Mouse (Mus musculus) T-helper 17 cell (primary cell): Measurements from ENCODE around the gene Mdc1.

Experiments used
- in situ Hi-C, 2 experiments: fragments of 300-600 bp; cut with MboI, MseI; formaldehyde crosslinking; loops; 1 replicate in 1 of 2; 2 replicates in 1 of 2; pipeline ENCODE4 v1.15.1; 2025; ENCODE audit warnings: high pct_unique_total_duplicates in 2 of 2

The Mdc1 gene

DNA sequence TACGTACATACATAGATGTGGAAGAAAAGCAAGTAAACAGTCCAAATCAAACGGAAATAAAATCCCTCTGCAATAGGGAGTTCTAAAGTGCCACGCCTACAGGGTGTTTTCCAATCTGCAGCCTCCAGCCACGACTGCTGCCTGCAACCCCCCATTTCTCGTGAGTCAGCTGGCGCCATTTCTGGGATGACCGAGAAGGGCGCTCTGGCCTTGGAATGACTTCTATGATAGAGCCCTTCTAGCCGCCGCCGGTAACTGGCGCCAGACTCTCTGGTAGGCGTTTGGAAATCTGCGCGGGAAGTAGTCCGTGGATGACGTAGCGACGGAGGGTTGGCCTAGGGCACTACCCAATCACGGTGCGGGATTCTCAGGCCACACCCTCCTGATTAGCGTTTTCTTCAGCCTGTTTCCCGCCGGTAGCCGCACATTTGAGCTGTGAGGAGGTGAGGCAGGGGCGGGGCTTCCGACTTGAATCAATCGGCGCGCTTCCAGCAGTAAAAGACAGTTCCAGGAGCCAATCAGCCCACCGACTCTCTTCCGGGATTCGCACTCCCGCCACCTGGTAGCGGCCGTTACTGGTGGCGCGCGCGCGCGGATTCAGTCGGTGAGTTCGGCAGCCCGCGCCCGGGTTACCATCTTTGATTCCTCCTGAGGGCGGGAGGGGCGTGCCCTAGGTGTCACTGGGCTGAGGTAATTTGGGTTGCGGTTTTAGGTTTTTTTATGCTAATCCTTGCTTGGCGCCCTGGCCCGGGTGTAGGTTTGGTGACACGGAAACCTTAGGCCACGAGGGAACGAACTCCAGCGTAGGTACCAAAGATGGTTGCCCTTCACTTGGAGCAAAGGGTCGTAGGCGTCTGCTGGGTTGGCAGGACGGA lies at the start of gene Mdc1:
TSS of gene Mdc1 (plus strand) at position 440 of the 875 bp plus-strand sequence.
- in situ Hi-C loops, result no loop called here

DNA sequence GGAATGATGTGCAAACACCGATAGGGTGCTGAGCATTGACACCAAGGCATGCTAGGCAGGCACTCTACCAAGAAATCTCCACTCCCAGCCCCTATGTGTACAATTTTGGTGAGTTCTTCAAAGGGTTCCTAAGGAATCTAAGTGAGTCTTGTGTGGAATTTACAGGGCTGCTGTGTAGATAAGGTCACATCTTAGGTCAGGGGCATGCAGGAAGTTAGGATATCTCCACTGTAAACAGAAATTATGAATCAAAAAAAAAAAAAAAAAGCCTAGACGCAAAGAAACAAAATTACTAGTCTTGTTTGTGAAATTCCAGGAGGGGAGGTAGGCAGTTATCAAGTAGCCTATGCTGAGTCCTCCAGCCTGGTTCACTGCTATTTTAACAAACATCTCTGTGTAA lies 48.5 kb upstream of the Mdc1 start:
- in situ Hi-C loops, result no loop called here

DNA sequence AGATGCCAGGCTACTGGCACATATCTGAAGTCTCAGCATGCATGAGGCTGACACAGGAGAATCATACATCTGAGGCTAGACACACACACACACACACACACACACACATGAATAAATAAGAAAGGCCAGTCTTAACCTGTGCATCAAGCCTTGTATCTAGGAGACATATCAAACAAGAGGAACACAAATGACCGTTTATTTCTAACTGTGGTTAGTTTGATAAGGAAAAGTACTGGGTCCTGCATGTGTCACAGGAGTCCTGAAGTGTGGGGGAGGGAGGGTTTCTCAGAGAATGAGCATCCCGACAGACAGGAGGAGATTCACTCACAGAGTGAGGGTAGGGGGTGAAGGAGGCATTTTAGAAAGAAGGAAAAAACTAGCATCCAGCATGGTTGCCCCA lies 46.2 kb upstream of the Mdc1 start:
- in situ Hi-C loops, result no loop called here

DNA sequence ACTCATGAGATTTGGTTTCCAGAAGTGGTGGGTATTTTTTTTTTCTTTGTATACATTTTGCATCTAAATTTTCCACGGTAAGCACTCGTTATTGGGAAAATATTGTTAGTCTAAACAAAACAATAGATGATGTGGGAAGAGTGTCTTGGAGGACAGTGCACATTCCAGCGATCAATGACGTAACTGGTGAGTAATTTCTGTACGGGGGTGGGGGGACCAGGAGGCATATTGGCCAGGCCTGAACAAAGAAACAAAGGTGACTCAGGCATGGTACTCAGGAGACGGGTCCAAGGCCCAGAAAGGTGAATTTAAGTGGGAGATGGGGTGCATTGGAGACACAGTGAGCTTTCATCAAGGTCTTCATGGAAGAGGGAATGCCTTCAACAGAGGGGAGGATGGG lies 45.7 kb upstream of the Mdc1 start:
- in situ Hi-C loops, result no loop called here

DNA sequence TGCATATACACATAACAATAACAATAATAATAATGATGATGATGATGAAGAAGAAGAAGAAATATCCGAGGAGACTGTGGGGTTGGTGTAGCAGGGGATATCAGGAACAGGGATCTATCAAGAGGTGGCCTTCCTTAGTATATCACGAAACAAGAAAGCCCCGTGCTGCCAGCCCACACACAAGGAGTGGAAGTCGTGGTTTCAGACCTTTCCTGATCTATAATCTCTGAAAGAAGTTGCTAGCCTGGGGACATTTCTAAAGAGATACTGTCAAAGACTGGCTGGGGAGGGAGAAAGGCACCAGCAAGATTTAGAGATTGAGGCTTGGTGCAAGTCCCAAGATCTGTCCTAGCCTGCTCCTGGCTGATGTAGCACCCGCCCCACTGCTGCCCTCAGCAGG lies 44.5 kb upstream of the Mdc1 start:
- in situ Hi-C loops, result no loop called here

DNA sequence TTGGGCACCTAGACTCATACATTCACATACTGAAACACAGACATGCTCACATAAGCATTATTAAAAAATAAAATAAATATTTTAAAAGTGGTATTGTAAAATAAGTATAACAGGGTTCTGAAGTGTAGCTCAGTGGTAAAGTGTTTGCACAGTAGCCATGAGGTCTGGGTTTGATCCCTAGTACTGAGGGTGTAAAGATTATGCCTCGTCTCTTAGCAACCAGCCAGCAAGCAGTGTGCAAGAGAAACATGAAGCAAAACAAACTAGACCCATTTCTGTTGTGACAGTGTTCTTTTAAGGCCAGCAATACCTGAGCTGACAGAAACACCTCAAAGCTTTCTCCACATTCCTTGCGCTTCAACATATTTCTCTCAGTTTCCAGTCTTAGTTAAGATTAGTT lies 40.4 kb upstream of the Mdc1 start:
- in situ Hi-C loops, result no loop called here

DNA sequence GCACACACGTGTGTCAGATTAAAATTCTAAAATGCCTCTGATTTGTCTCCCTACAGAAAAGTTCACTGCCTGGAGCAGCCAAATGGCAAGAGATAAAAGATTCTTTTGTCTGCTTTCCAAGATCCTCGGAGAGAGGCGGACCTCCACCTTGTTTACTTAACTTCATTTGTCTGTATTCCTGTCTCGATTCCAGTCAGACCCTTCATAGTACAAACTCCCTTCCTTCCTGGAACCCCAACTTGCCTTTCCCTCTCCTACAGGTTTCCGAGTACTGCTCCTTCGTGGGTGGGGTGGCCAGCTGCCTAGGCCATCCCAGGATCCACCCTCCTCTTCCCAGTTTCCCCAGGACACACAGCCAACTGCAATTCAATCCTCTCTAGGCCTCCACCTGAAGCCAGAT lies 38.3 kb upstream of the Mdc1 start:
- in situ Hi-C loops, result no loop called here

DNA sequence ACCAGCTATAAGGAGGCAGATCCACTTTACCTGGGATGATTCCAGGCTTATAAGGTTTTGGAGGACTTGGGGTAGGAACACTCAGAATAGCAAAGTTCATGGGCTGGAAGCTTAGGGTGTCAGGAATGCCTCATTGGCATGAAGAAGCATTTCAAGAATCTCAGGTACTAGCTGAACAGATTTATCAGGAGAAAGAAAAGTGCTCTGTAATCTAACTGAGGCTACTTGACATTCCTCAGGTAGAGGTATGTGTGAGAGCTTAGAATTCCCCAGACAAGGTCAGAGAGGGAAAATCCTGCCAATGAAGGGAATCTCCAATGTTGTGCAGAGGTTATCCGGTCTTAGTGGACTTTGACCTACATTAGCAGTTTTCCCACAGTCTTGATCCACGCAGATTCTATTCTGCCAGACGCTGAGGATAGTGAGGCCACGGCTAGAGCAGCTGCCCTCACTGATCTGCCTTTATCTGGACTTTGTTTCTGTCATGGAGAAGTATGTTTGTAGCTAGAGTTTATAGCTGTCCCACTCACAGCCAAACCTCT lies 37.4 kb upstream of the Mdc1 start:
- in situ Hi-C loops, result no loop called here

DNA sequence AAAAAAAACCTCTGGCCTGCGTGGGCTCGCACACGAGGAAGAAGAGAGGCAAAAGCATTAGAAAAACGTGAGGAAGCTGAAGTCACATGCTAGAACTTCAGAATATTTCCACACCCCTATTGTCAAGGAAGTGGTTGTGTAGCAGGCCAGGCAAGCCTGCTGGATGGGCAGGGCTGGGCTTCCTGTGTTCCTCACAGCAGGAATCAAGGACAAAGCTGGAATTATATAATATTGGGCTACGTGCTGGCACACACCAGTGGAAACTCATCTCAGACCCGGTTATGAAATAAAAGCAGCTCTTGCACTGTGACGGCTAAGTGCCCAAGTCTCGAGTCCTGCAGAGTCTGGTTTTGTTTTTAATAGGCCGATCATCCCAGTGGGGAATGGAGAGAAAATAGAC lies 33.2 kb upstream of the Mdc1 start:
- in situ Hi-C loops, result no loop called here

DNA sequence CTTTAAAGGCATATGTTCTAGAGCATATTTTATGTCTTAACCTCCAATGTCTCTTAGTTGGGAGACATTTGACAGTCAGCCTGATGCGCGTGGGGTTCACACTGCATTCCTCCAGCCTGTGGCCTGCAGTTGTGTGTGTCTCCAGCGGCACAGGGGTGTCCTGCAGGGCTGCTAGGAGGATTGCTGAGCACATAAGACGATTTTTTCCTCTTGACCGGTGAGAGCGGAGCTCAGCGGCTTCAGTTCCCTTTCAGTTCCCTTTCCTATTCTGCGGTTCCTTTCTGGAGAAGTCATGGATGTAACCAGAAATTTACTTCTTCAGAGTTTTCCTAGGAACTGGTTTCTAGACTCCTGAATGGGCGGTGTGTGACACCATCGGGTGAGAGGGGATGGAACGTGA lies 31.9 kb upstream of the Mdc1 start:
- in situ Hi-C loops, result no loop called here

DNA sequence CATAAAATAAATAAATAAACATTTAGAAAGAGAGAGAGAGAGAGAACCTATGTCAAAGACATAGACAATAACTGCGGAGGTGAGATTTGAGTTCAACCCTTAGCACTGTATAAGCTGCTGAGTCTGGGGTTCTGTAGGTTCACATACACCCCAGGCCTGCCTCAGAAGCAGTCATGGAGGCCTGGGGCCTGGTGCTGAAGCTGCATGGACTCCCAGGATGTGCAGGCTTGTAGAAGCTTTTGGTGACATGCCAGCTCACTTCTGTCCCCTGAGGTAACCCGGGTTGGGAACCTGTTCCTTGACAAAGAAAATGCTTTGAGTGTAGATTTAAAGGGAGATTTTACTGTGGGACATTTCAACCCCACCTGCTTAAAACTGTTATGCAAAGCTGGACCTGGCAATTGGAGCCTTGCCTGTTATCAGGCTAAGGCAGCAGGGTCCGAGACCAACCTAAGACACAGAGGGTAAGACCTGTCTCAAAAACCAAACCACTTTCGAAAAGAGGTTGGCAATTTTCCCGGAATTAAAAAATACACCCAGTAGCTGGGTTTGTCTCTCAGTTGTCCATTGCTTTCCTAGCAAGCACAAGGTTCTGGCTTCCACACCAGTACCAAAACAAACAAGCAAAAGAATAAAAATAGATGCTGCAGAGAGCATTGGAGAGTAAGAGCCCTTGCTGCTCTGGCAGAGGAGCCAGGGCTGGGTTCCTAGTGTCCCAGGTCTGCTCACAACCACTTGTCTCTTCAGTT lies 30.2 kb upstream of the Mdc1 start:
- in situ Hi-C loops, result loop anchor here in 1 of 2 experiments (5.0 kb wide), 1 partner anchor 54 kb away; no protein-coding TSS in a partner anchor

DNA sequence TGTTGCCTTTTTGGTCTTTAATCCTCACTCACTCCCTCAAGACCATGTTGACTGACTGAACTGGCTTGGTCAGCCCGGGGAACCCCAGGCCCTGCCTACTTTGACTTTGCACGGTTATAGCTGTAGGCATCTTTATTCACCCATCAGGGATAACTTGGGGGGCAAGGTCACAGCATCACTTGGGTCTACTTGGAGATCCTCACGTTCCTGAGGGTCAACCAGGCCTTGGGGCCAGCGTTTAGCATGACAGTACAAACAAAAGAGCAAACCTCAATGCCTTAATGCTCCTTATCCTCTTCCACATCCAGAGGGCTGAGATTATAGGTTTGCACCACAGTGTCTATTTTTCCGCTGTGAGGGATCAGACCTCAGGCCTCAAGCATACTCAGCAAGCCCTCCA lies 29.0 kb upstream of the Mdc1 start:
- in situ Hi-C loops, result loop anchor here in 1 of 2 experiments (5.0 kb wide), 1 partner anchor 55 kb away; no protein-coding TSS in a partner anchor

DNA sequence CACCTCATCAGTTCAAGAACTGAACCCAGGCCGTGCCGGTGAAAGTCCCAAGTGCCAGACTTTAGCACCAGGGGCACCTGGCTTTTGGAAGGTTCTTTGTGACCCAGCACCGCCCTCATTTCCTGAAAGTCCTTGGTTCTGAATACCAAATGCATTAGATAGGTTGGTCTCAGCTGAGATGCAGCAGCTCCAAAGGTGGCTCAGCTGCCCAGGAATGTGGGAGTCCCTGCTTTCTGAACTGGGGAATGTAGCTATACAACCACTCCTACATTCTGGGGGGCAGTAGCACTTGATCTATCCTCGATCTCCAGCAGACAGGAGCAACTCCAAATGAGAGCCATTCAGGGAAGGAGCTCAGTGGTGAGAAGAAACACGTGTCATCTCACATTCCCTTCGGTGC lies 28.6 kb upstream of the Mdc1 start:
- in situ Hi-C loops, result loop anchor here in 1 of 2 experiments (5.0 kb wide), 1 partner anchor 55 kb away; no protein-coding TSS in a partner anchor

DNA sequence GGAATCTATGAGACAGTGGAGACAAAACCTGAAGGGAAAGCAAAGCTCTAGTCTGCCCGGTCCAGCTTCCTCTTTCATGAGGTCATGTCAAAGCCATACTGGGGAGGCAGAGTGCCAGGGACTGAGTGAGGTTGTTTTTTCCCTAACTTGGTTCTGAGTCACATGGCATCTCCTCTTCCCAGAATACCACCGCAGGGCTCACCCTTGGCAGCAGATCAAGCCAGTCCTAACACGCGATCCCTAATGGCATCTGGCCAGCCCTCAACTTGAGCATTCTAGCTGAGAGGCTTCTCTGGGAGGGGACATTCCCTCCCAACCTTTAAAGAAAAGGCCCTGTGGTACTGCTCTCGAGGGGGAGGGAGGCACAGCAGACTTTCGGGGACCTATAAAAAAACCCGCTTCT lies 28.1 kb upstream of the Mdc1 start:
- in situ Hi-C loops, result loop anchor here in 1 of 2 experiments (5.0 kb wide), 1 partner anchor 56 kb away; no protein-coding TSS in a partner anchor

DNA sequence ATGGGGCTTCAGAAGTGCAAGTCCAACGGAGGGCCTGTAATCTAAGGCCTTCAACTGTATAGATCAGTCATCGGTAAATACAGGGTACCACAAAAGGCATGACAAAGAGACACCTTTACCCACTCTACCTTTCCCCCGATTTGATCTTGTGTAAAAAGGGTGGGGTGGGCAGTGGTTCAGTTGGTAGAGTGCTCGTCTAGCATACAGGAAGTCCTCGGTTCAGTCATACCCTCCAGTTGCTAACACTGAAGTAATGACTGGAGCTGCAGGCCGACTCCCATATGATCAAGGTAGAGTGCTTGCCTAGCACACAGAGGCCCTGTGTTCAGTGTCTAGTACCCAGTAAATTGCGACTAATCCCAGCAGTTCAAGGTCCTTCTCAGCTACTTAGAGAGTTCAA lies 27.7 kb upstream of the Mdc1 start:
- in situ Hi-C loops, result loop anchor here in 1 of 2 experiments (5.0 kb wide), 1 partner anchor 56 kb away; no protein-coding TSS in a partner anchor

DNA sequence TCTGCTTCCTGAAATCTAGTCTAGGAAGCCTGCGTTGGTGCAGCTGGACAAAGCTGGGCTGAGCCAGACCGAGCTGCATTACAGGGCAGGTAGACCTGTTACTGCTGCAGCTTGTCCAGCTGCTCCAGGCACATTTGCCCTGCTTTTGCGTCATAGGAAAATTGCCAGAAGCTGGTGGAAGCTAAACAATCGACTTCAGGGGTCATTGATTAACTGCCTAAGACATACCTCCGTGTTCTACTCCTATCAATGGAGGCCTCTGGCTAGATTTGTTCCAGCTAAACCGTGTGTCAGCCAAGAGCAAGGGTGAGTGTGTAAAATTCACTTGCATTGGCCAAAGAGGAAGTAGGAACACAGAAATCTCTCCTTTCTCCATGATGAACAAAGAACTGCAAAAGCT lies 26.6 kb upstream of the Mdc1 start:
- in situ Hi-C loops, result loop anchor here in 1 of 2 experiments (5.0 kb wide), 1 partner anchor 57 kb away; no protein-coding TSS in a partner anchor

DNA sequence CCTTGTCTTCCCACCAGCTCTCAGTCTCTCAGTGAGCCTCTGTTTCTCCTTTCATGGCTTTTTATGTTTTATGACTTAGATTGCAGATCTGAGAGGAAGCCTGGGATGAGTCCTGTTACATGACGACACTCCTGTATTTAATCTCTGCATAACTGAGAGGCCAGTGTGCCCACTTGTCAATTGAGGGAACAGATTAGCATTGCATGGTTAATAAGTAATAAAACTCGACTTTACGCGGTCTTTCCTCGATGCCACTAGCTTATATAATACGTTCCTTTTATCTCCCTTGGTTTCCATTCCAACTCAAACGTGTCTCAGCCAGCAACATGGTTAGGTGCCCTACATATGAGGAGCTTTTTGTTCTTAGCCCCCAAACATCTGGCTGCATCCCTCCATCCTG lies 25.5 kb upstream of the Mdc1 start:
- in situ Hi-C loops, result no loop called here

DNA sequence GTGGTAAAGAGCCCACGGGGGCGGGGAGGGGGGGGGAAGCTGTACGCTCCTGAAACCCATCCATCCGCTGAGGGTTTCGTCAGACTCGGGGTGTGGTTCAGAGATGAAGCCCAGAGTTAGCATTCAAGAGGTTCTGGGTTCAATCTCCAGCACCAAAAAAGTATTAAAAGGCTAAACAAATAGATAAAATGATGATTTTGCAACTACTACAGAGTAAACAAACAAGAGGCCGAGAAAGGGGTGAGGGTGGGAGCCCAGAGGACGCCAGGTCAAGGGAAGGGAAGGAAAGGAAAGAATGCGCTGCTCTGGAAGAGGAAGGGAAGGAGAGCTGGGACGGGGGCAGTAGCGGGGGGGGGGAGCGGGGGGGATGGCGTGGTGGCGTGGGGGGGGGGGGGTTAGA lies 24.6 kb upstream of the Mdc1 start:
- in situ Hi-C loops, result no loop called here

DNA sequence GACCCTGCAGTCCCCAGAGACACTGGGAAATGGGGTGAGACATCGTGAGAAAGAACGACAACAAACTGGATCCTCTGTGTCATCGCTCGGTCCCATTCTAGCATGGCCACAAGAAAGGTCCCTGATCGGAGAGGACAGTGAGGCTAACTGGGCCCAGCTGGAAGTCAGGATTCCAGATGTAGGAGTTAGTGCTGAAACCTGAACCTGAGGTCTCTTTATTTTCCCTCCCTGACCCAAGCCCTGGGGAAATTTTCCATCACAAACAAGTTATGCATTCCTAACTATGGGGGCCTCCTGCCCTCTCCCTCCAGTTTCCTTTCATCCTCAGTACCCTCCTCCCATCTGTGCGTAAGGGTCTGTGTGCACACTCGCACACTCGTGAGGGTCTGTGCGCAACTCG lies 24.1 kb upstream of the Mdc1 start:
- in situ Hi-C loops, result no loop called here

DNA sequence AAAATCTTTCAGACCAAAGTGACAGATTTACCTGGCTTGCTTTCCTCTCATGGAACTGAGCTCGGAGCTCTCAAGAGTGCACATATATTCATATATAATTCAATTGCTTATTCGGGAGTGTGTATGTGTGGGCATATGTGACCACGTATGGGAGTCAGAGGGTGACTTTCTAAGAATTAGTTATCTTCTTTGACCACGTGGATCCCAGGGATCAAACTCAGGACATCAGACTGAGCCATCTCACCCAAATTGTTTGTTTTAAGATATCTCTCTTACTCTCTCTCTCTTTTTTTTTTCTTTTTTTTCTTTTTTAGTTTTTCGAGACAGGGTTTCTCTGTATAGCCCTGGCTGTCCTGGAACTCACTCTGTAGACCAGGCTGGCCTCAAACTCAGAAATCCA lies 21.2 kb upstream of the Mdc1 start:
- in situ Hi-C loops, result no loop called here

DNA sequence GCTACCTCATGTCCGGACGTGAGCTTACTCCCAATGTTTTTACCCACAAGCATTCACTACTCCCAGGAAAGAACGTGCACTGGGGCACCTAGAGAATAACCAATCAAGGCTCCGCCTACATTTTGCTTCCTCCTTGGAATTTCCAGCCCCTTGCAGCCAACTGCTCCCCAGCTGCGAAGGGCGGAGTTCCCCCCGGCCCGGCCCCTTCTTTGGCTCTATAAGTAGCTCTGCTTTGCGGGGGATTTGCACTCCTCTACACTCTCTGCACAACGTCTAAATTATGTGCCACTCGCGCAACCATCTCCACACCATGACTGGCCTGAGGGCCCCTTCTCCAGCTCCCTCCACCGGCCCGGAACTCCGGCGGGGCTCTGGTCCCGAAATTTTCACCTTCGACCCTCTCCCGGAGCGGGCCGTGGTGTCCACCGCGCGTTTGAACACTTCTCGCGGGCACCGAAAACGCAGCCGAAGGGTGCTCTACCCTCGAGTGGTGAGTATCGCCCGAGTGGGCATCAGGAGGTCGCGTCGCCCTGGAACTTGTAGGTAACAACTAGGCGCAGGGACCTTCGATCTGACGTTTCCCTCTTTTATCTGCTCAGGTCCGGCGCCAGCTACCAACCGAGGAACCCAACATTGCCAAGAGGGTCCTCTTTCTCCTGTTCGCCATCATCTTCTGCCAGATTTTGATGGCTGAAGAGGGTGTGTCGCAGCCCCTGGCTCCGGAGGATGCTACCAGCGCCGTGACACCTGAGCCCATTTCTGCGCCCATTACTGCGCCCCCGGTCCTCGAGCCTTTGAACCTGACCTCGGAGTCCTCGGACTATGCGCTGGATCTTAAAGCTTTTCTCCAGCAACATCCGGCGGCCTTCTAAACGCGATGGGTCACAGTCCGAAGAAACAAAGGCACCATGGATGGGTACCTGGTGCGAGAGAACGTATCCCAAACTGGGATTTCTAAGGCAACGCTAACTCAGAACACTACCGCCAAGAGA lies 19.6 kb upstream of the Mdc1 start, which contains the start of gene Ier3:
TSS of gene Ier3 (plus strand) at position 246 of the 992 bp plus-strand sequence.
- in situ Hi-C loops, result no loop called here
